Mouse (Mus musculus) layer of hippocampus, adult 9-10 months (tissue): ENCODE data around the gene Proca1.
A peak's percentile ranks its signal among the peaks of the same experiment; 100 is the strongest.

ENCODE experiments used
- DNase-seq: peaks from one replicate; pipeline ENCODE4 v3.0.0; 2022; ENCODE audit warnings: low spot score

Proca1 gene

GRCm38 (mm10) chr11:78193113-78193512 is at the start of gene Proca1:
Proca1 (plus strand) TSS chr11:78193392.
- no peak for DNase-seq

- DNase-seq, result no peak
Observed at GRCm38 (mm10) chr11:78143520-78143919, 49.7 kb upstream of the Proca1 start.

DNA sequence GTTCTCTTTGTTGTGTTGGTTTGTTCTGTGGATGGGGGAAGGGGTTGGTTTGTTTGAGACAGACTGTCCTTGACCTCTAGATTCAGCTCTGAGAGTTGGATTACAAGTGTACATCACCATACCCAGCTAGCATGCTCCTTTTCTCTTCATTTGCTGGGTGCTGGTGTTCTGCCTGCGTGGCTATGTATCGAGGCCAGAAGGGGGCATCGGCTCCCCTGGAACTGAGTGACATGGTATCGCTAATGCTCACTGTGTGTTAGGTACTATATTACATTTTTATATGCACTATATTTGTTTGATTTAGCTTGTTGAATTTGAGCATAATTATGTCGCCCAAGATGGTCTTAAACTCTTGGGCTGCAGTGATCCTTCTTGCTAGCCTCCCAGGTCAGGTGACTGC is 47.0 kb upstream of the Proca1 start:
- no peak for DNase-seq

- no peak for DNase-seq
Observed at GRCm38 (mm10) chr11:78146707-78147543, 46.3 kb upstream of the Proca1 start.

DNA sequence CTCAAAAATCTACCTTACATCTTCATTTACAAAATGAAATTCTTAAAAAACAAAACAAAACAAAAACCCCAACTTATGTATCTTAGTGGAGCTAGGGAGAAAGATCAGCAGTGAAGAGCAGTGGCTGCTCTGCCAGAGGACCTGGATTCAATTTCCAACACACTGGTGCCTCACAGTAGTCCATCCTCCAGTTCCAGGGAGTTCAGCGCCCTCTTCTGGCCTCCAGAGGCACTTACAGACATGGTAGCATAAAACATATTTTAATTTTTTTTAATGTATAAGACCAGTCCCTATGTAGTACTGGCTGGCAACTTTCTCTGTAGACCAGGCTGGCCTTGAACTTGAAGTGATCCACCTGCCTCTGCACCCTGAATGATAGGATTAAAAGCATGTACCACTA is 42.0 kb upstream of the Proca1 start:
- DNase-seq, result no peak

DNA sequence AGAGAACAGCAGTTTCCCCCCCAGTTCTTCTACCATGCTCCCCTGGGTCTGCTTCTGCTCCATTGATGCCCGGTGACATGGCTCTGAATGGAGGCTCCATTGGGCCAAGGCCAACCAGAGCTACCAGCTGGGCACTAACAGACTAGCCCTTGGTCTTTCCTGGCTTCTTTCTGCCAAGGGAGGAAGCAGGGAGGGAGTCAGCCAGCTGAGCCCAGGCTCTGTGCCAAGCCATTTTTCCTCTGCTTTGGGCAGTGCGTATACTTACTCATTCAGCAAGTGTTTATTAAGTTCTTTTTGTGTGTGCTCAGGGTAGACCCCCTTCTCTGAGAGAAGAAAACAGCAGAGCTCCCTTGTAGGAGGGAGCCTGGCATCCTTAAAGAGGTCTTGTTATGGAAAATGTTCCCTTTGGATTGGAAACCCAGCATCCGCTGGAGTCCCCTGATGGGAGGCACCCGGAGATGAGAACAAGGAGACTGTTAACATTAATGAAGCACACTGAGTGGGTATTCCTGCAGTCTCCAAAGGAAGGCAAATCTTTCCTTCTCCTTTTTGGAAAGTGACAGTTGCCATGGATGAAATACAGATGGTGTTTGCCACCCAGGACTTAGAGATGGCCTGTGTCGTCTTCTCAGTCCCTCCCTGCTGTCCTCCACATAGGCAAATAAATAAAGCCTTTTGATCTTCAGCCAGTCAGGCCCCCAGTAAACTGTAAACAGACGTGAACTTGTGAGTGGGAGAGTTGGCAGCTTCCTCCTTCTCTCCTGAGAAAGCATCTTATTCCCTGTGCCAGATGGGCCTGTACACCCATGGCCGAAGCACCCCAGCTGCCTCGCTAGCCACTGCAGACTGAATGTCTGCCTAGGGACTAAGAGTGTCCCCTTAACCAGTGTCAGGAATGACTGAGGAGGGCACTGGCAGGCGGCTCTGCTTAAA is 40.6 kb upstream of the Proca1 start:
- DNase-seq, result no peak

DNA sequence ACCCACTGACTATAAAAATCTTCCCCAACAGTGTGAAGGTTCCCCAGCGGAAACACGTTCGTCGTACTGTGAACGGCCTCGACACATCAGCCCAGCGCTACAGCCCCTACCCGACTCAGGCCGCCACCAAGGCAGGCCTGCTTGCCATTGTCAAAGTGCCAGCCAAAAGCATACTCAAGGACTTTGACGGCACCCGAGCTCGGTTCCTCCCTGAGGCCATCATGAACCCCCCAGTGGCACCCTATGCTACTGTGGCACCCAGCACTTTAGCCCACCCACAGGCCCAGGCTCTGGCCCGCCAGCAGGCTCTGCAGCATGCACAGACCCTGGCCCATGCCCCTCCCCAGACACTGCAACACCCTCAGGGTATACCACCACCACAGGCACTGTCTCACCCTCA is 39.4 kb upstream of the Proca1 start:
- no peak for DNase-seq

- DNase-seq, result no peak
Observed at GRCm38 (mm10) chr11:78155674-78156073, 37.5 kb upstream of the Proca1 start.

GRCm38 (mm10) chr11:78156156-78156699 is 37.0 kb upstream of the Proca1 start:
- no peak for DNase-seq

GRCm38 (mm10) chr11:78159096-78159495 is 34.1 kb upstream of the Proca1 start:
- peak; percentile 87 for DNase-seq

DNA sequence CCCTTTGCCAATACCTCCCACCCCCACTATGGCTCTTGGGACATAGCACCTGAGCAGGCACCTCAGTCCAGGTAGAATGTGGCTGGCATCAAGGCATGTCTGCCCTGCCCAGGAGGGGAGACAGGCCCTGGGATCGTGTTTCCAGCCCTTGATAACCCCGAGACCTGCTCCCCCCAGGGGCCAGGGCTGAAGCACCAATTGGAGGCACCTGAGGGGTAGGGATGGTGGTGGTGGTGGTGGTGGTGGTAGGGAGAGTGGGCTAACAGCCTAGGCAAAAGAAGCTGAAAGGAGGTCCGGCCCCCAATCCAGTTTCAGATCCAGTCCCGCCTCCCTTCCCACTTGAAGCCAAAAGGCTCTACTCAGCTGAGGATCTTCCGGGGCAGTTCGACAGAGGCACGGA is 33.6 kb upstream of the Proca1 start:
- no peak for DNase-seq

DNA sequence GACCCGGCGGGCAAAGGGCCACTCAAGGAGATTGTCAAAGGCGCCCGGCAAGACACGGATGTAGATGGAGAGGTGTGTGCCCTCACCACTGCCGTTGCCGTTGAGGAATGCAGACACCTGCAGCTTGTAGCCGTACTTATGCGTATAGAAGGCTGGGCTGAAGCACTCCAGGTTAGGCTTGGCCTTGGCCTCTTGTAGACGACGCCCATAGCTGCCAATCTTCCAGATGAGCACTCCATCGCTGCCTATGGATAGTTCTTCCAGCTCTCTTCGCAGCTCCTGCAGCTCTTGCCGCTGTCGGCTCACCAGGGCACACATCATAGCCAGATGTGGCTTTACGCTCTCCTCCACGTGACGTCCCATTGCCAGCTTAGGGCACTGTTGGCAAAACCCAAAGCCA is 33.0 kb upstream of the Proca1 start:
- no peak for DNase-seq

- no peak for DNase-seq
Observed at GRCm38 (mm10) chr11:78160675-78161074, 32.5 kb upstream of the Proca1 start.

DNA sequence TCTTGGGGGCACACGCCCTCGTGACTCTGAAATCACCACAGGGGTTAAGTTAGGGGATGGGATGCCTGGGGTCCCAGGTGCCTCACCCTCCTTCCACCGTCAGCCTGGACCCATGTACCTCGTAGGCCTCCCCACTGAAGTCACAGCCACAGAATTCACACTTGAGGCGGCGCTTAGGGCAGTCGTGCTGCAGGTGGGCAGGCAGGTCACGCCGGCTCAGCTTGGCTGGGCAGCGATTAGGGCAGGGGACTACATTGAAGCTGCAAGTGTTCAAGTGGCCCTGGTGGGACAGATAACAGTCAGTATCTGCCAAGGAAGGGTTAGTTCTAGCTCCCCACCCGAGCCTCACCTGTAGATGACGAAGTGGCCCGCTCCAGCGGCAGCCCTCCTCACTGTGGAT is 32.0 kb upstream of the Proca1 start:
- DNase-seq, result no peak

DNA sequence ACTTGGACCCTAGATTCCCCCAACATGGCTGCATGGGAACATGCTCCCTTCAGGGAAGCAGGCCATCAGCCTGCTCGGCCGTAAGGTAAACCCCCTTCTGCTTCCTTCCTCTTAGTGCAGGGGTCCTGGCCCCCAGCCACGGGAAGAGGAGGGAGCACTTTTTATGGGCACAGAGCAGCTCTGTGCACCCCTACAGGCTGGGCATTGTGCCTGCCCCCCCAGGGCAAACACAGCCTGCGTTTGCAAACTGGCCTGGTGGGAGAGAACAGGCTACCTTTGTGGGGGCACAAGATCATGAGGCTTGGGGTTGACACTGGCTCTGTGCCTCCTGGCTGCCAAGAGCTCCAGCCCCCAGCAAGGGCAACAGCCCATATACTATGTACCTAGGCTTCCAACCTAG is 31.2 kb upstream of the Proca1 start:
- DNase-seq, result no peak

- DNase-seq, result no peak
Observed at GRCm38 (mm10) chr11:78162504-78162903, 30.7 kb upstream of the Proca1 start.

GRCm38 (mm10) chr11:78163045-78163444 is 30.1 kb upstream of the Proca1 start:
- DNase-seq, result no peak

GRCm38 (mm10) chr11:78163681-78164603 is 29.2 kb upstream of the Proca1 start:
- no peak for DNase-seq

DNA sequence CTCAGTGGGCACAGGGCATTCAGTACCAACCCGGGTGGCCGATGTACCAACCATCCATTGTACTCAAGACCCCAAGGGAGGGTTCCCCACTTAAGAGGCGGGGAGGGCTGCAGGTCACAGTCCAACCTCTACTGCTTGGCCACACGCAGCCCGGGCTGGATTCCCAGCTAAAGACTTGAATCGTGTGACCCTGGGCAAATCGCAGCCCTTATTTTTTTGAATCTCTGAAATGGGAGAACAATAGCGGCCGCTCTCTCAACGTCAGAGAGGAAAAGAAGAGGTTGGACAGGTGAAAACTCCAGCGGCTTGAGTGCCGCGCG is 28.6 kb upstream of the Proca1 start:
- no peak for DNase-seq

DNA sequence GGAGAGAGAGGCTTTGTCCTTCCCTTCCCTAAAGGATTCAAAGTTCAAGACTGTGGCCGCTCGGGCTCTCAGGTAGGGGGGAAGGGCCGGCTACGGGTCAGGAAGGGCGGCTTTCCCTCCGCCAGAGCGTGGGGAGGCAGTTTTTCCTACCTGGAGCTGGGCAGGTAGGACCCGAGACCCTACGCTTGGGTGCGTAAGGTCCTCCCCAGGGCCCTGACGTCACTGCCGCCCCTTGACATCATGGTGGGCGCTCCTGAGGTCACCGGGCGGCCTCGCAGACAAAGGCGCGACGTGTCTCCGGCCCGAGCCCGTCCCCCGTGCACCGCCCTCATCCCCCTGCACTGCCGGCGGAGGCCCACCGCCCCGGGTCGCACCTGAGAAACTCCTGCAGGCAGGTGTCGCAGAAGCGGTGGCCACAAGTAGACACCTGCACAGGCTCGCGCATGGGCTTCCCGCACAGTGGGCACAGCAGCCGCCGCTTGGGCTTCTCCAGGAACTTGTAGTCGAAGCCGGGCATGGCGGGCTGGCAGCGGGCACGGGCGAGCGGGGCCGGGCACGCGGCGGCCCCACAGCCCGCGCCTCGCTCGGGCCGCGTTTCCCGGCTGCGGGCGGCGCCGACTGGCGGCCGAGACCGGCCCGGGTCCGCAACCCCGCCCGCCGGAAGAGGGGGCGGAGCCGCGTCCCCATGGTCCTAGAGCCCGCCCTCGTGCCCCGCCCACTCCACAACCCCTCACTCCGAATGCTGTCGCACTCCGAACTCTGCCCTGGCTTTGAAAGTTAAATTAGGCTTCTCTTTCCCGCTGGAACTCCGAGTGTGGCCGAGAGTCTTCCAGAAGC is 28.1 kb upstream of the Proca1 start, which contains the start of gene Traf4:
Gene Traf4, minus strand, starts transcription at position 666 of the 837 bp plus-strand sequence.
- no peak for DNase-seq

DNA sequence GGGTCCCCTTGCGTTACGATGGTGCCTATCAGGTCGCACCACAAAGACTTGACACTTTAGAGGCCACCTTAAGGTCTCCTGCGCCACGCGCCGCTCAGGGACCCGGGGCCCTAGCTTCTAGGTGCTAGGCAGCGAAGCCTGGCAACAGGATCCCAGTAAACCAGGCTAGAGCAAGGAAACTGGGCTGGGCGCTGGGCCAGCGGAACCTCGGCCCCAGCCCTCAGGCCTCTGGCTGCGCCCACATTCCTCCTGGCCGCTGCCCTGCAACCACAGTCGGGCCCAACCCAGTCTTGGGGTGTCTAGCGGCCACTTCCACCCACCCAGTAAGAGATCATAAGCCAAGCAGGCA is 27.5 kb upstream of the Proca1 start:
- no peak for DNase-seq
